Mouse (Mus musculus) thymus, adult 2 months (tissue): ENCODE data around the gene Phex.

Experiments used
- CTCF ChIP-seq: fragments of 200-500 bp; IDR thresholded peaks from 2 replicates; pipeline ENCODE4 v1.5.1; 2012; ENCODE audit warnings: mild to moderate bottlenecking, control low read depth, low read length, moderate library complexity, borderline replicate concordance; ENCODE audit not compliant: control insufficient read depth, poor library complexity, insufficient read depth; ENCODE audit errors: extremely low read depth
- POLR2A ChIP-seq: fragments of 200-500 bp; IDR thresholded peaks from 2 replicates; pipeline ENCODE4 v1.6.1; 2012; ENCODE audit warnings: mild to moderate bottlenecking, low read length, control low read depth, moderate library complexity; ENCODE audit not compliant: control insufficient read depth, poor library complexity, insufficient read depth; ENCODE audit errors: extremely low read depth

GRCm38 (mm10) chrX:157308171-157308570 is 106.9 kb downstream of the Phex start:
- no peak for TF ChIP-seq POLR2A
- TF ChIP-seq CTCF = no peak
